Mouse (Mus musculus) cerebellum, adult 2 months (tissue): ENCODE measurements around the gene Ntm.

ENCODE experiments used
- CTCF ChIP-seq: fragments of 200-500 bp; IDR thresholded peaks from 2 replicates; pipeline ENCODE4 v1.5.1; 2011; ENCODE audit warnings: low read depth, mild to moderate bottlenecking, control low read depth, low read length, moderate library complexity, borderline replicate concordance; ENCODE audit not compliant: insufficient read depth
- POLR2A ChIP-seq: fragments of 200-500 bp; IDR thresholded peaks from 2 replicates; pipeline ENCODE4 v1.6.1; 2011; ENCODE audit warnings: low read length, control low read depth, borderline replicate concordance; ENCODE audit not compliant: insufficient read depth

- TF ChIP-seq POLR2A (no peak), CTCF (no peak)
Measured at GRCm38 (mm10) chr9:29568571-29568970, 394.4 kb downstream of the Ntm start.
